Mouse (Mus musculus) embryo, embryonic 11.5 days (tissue): ENCODE results near the gene Pld1.

ENCODE experiments used
- DNase-seq: peaks from one replicate; pipeline ENCODE4 v3.0.0-alpha.2; 2012; ENCODE audit warnings: low read depth, low spot score

The Pld1 gene

GRCm38 (mm10) chr3:27938381-27939323, at the start of gene Pld1:
TSS of gene Pld1 (plus strand) at chr3:27938695.
- DNase-seq: peak; percentile 37

DNA sequence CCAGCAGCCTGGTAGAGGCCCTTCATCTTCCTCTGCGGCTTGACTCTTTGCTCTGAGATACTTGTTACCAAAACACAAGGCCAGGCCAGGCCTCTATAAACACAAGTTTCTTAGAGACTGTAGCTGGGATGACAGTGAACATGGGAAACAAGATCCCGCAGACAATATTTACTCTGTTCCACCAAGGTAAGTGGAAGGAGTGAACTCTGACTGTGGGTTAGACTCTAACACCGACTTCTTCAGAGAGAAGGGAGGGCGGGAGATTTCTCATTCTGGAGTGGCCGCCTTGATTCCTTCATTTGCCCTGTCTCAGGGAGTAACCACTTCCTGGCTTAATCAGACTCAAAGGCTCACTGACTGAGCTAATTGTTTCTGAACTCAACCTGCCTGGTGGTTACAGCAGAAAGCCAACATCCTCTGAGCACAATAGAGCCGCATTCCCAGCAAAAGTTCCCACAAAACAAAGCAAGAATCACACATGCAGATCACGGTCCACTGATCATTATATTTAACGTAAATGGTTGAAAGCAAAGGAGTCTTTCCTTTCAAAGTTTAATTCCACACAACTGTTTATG, 42.1 kb upstream of the Pld1 start, which contains the start of gene Tmem212:
TSS of gene Tmem212 (minus strand) at position 51 of the 575 bp plus-strand sequence.
- no peak for DNase-seq

GRCm38 (mm10) chr3:27898178-27898577, 40.3 kb upstream of the Pld1 start:
- DNase-seq: no peak

DNA sequence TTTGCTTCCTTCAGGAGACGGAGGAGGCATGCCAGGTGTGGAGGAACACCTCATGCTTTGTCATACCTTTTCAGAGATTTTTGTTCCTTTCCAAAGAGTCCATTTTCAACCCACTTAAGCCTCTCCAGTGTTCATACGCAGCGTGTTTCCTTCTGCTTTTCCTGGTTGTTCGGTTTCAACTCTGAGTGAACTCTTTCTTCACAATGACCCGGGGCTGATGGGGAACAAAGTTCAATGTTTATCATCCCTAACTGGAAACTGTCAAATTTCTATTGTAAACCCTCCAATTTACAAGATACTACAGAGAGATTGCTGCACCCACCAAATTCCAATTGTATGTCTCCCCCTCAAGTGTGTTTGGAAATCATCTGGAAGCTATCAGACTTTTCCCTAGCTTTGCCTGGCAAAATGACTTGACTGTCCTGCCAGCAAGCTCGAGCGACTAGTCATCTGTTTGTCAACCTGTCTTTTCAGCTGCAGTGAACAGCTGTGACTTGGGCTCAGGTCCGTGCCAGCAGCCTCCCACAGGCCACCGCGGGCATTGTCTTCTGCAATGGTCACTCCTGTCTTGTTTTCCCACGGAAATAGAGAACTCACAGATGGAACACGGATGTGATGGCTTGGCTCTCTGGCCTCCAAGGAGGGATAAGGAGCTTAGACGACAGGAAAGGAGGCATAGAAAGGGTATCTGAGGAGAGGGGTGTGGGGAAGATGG, 39.3 kb upstream of the Pld1 start:
- no peak for DNase-seq

- DNase-seq: no peak
Observed at GRCm38 (mm10) chr3:27901846-27902245, 36.6 kb upstream of the Pld1 start.

- DNase-seq: no peak
Observed at GRCm38 (mm10) chr3:27904659-27905330, 33.7 kb upstream of the Pld1 start.

DNA sequence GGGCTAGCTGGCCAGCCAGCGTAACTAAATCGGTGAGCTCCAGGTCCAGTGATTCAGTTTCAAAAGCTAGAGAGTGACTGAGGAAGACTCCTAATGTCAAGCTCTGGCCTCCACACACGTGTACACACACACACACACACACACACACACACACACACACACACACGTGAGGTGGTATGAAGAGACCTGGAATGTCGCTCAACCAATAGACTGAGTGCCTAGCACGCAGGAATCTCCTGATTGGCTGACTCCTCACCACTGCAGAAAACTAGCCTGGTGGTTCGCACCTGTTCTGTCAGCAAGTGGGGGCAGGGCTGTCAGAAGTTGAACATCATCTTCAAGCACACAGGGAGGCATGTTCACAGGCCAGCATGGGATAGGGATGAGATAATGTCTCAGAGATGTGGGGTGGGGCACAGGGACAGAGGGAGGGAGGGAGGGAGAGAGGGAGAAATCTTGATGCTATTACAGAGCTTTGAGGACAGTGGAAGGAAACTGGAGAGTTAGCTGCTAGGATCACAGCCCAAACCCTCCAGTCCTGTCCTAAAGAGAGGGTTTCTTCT, 31.8 kb upstream of the Pld1 start:
- no peak for DNase-seq

DNA sequence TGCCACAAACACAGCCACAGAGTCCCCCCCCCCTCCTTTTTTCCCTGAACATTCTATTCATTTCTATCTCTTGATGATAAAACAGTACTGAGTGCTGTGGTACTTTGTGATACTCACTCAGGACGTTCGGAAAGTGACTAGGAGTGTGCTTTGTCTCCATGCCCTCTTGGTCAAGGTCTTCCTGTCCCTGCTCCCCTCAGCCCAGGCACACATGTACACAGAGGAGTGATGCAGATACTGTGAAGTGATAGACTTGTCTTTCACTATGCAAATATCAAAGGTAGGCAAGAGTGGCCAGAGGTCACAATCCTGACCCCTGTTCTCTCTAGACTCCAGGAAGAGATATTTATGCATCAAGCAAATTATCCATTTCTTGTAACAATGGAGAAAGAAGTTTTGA, 31.2 kb upstream of the Pld1 start:
- no peak for DNase-seq

DNA sequence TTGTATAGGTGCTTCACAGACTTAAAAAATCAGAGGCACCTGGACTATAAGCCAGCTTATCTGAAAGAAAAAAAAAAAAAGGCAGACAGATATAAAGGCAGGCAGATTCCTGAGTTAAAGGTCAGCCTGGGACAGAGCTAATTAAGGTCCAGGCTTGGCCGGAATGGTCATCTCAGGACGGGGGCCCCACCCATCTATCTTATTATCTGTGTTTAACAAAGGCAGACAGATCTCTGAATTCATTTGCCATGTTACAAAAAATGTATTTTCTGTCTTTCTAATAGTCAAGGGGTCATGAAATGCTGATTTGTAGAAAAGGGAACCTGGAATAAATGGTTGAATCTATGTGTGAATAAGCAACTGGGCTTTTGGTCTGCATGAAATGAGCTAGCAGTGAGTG, 30.2 kb upstream of the Pld1 start:
- no peak for DNase-seq

DNA sequence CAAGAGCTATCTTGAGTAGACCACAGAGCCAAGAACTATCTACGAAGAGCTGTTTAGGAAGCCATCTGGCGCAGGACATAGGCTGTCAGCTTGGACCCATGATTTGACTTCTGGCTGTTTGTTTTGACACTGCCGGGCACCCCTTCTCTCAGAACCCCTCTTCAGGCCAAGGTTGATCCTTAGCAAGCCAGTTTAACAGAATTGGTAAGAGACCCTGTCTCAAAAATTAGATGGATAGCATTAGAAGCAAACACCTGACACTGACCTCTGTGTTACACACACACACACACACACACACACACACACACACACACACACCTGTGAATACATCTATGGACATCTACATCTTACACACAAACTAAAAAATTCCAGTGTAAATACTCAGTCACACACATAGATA, 29.5 kb upstream of the Pld1 start:
- DNase-seq: no peak

GRCm38 (mm10) chr3:27918656-27919436, 19.6 kb upstream of the Pld1 start:
- no peak for DNase-seq

DNA sequence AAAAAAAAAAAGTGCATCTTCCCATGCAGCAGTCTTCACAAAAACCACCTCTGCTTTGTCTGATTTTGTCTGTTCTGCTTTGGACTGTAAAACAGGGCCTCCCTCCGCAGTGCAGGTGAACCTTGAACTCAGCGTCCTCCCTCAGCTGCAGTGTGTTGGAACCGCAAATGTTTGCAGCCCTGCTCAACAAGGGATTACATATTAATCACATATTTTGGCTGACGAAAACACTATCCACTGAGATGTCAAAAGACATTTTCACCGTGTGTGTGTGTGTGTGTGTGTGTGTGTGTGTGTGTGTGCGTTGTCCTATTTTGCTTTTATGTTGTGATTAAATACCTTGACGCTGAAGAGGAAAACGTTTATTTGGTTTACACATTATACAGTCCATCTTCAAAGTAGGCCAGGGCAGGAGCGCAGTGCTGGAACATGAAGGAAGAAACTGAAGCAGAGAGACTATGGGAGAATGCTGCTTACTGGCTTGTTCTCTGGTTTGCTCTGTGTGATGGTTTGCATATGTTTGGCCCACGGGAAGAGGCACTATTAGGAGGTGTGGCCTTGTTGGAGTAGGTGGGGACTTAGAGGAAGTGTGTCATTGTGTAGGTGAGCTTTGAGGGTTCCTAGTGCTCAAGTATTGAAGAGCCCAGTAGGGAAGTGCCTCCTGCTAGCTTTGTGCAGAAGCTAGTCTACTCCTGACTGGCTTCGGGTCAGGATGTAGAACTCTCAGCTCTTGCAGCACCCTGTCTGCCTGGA, 17.1 kb upstream of the Pld1 start:
- DNase-seq: no peak

GRCm38 (mm10) chr3:27924037-27924436, 14.5 kb upstream of the Pld1 start:
- no peak for DNase-seq

GRCm38 (mm10) chr3:27929219-27929618, 9.3 kb upstream of the Pld1 start:
- no peak for DNase-seq

- DNase-seq: no peak
Observed at GRCm38 (mm10) chr3:27932391-27932790, 6.1 kb upstream of the Pld1 start.

DNA sequence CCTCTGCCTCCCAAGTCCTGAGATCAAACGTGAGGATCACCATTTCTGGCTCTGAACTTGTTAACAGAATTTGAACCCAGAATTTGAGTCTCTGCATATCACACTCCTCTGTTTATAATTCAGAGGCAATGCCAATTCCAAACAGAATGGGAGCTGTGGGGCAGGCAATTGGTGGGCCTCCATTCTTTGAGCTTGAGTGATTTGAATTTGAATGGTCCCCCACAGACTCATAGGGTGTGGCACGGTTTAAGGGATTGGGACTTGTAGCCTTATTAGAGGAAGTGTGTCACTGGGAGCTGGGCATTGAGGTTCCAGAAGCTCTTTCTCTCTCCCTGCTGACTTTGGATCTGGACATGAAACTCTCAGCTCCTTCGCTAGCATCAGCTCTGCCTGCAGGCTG, 2.9 kb upstream of the Pld1 start:
- no peak for DNase-seq

DNA sequence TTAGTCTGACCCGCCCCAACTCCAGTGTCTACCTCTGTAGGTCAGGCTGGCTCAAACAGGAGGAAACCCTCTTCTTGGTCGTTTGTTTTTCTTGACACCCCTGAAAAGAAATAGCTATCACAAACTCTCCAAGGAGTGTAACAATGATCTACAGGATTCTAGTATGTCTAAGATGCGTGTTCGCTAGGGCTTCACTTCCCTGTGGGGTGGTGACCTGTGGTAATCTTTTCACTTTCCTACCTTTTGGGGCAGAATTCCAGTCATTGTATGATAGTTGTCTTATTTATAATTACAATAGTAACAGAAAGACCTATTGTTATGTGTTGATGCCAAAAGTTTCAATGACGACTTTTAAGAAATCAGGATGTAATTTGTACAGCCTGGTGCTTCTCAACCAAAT, 1.8 kb upstream of the Pld1 start:
- DNase-seq: no peak

DNA sequence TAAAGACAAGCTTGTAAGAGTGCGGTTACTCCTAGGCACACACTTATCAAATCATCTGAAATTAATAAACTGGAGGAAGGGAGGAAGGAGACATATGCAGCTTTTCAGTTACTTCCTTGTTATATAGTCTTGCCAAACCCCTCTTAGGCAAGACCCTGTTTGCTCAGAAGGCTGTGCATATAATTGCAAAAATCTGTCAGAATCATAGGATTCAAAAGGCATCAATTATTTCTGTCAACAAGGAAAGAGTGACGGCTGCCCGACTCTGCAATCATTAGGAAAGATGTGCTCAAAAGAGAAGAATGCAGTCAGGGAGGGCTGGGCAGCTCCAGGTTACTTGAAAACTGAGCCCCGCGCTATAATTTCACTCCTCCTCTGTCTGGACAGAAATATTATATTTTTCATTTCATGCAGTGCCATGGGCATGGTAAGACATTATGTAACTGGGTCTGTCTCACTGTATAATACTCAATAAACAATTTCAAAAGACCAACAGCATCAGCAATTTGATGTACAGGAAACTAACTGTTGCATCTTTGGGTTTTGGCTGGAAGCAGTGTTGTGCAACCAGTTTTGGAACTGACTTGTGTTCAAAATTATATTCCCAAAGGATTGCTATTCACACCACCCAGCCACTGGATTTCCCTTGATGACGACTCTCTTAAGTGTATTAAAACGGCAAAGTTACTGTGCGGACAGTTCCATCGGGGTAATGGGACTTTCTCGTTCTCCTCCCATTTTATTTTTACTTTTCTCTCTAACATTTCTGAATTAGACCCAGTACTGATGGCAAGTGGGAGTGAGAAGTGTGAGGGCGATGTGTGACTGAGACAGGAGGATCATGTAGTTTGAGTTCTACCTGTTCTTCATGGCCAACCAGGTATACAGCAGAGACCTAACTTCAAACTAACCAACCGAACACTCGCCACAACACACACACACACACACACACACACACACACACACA, 1.1 kb upstream of the Pld1 start:
- no peak for DNase-seq

- no peak for DNase-seq
Observed at GRCm38 (mm10) chr3:27941634-27942033, 3.1 kb downstream of the Pld1 start.
